Mouse (Mus musculus): ENCODE results near the gene Gstt3. TPM values are rescaled to one million over a fixed set of nuclear protein-coding genes. Genes with fewer than 3 reads are reported as not detected.
A peak's percentile ranks its signal among the peaks of the same experiment; 100 is the strongest.

Gene Gstt3
- polyA plus RNA-seq, 1 experiment from 2014 or later, result 9.2 TPM

DNA sequence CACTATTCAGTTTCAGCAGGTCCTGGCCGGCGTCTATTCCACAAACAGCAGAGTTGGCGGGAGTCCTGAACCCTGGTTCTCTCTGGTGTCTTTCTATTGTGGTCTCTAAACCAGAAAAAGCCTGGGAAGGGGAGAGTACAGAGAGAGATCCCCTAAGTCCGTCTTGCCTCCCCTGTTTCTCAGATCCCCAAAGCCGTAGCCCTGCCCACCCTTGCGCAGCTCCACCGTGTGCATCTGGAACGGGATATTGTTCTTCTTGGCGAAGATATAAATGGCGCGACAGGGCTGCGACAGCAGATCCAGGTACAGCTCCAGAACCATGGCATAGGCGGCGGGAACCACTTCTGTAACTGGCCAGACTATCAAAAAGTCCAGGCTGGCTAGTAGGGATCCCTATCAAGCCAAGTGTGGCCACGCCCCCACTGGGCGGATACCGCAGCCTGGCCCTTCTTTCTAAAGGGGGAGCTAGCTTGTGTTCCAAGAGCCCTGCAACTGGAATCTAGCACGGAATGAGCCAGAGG lies 17.0 kb upstream of the Gstt3 start, which contains the start of gene Gstt1:
Gene Gstt1, minus strand, starts transcription at position 409 of the 521 bp plus-strand sequence.
- Histone ChIP-seq H3K27me3 (peaks cover 12% of the 10 kb centered on the region), H3K9me3 (no peaks in the 10 kb centered on the region), H3K4me3 (replicated peaks) (peak within 1 kb of the TSS; percentile 44), H3K9ac (replicated peaks) (peak within 1 kb of the TSS; percentile 56), H3K27ac (no peak within 1 kb of the TSS), H3K4me1 (replicated peaks) (peaks cover 19% of the 10 kb centered on the region), H3K4me2 (peak within 1 kb of the TSS; percentile 70), H3K36me3 (no peaks in the 10 kb centered on the region)
- no peak for ATAC-seq (ENCODE audit: insufficient number of reproducible peaks, insufficient read depth, low FRiP score, low TSS enrichment, low read depth)
- 3% methylated on average over 18 of the region's 18 CpGs for WGBS

DNA sequence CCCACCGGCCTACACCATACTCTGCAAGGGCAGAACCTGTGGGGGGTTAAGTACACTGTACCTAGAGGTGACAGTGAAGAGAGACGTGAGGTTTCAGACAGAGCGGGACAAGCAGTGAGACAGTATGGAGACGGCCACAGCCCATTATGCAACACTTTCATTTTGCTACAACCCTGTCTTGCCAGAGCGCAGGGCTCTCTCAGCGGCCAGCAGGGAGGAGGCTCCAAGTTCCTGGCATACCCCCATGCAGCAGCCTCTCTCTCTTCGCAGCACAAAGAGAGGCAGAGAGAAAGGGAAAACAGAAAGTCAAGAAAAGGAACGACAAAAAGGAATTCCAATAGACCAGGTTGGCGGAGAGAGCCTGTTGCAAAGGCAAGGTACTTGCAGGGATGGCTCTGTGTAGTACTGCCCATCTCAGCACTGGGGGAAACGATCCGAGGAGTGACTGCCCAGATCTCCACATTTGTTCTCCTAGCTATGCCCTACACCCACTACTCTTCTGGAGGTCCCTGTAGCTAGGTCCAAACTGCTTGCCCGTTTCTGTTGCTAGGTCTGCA lies 16.5 kb upstream of the Gstt3 start:
- Histone ChIP-seq H3K36me3 (no peaks in the 10 kb centered on the region), H3K27ac (no peak overlapping the region), H3K27me3 (peaks cover 12% of the 10 kb centered on the region), H3K4me1 (replicated peaks) (peaks cover 19% of the 10 kb centered on the region), H3K9me3 (no peaks in the 10 kb centered on the region), H3K4me2 (peak overlapping the region; percentile 70), H3K4me3 (replicated peaks) (peak overlapping the region; percentile 44), H3K9ac (replicated peaks) (peak overlapping the region; percentile 56)
- 2% methylated on average over 12 of the region's 12 CpGs for WGBS
- no peak for ATAC-seq (ENCODE audit: insufficient number of reproducible peaks, insufficient read depth, low FRiP score, low TSS enrichment, low read depth)

DNA sequence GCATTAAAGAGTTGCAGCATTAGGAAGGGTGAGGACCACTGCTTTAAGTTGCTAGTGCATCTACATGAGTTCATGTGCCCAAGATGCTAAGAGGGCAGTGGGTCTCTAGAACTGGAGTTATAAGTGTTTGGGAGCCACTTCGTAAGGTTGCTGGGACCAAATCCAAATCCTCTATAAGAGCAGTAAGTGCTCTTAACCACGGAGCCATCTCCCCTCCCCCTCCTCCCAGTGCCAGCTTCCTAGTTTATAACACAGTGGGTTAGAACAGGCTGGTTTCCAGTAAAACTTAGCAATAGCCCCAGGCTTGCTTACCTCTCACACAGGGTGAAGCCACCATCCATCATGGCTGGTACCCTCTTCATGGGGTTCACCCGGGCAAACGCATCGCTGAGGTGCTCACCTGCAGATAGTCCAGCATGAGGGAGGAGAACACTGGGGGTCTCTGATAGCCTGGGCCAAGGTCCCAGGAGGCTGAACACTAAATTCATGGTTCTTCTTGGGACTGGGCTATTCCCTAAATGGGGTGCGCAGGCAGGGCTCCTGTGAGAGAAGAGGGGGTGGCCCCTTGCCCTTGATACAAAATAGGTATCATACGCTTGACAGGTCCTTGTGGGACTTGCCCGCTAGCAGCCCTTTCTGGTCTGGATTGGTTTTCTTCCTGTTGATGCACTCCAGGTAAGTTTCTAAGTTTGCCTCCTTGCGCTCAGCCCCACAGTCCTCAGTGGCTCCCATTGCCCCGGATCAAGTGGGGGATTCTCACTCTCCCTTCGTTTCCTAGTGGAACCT lies 15.7 kb upstream of the Gstt3 start:
- 41% methylated on average over 11 of the region's 11 CpGs for WGBS

DNA sequence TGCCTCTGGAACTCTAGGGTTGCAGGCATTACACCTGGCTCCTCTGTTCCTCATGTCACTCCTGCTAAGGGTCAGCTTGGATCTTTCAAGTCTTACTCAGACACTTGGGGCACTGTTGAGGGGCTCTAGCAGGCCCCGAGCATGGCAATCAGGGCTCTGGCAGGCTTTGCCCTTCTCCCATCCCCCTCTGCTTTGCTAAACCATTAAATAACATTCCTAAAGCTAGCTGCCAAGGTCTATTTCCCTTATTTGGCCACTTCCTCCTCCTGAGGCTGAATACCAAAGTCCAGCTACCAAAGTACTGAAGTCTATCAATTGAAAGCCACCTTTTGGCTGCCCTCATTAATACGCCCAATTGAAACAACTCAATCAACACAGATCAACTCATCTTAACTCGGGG lies 13.7 kb upstream of the Gstt3 start:
- H3K27me3 ChIP-seq, result peaks cover 10% of the 10 kb centered on the region
- H3K4me3 ChIP-seq (replicated peaks), result no peak overlapping the region
- peaks cover 19% of the 10 kb centered on the region for H3K4me1 ChIP-seq (replicated peaks)
- H3K36me3 ChIP-seq, result no peaks in the 10 kb centered on the region
- H3K4me2 ChIP-seq, result no peak overlapping the region
- no peaks in the 10 kb centered on the region for H3K9me3 ChIP-seq
- H3K27ac ChIP-seq, result no peak overlapping the region
- no peak overlapping the region for H3K9ac ChIP-seq (replicated peaks)
- ATAC-seq (ENCODE audit: insufficient number of reproducible peaks, insufficient read depth, low FRiP score, low TSS enrichment, low read depth), result no peak
- WGBS, result 30% methylated on average over 3 of the region's 3 CpGs

More for the DNA sequence above, 15.7 kb upstream of the Gstt3 start:
- H3K9ac ChIP-seq (replicated peaks), result peak overlapping the region; percentile 56
- no peaks in the 10 kb centered on the region for H3K36me3 ChIP-seq
- no peak overlapping the region for H3K27ac ChIP-seq
- peak overlapping the region; percentile 70 for H3K4me2 ChIP-seq
- H3K9me3 ChIP-seq, result no peaks in the 10 kb centered on the region
- peaks cover 12% of the 10 kb centered on the region for H3K27me3 ChIP-seq
- ATAC-seq (ENCODE audit: insufficient number of reproducible peaks, insufficient read depth, low FRiP score, low TSS enrichment, low read depth), result no peak
- peak overlapping the region; percentile 44 for H3K4me3 ChIP-seq (replicated peaks)
- peaks cover 19% of the 10 kb centered on the region for H3K4me1 ChIP-seq (replicated peaks)

DNA sequence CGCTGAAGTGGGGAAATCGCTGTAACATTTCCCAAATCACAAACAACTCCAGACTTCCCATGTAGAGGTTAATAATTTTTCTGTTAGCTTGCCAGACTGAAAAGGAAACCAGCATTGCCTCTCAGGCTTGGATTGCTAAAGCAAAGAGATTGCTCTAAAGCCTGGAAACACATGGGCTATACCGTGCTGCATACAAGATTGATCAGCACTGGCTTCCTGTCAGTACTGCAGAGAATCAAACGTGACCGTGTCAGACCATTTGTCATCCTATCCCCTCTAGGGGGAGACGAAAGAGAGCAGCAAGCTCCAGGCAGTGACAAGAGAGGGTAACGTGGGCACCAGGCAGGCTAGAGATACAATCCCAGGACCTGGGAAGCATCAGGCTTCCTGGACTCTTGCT lies 9.6 kb upstream of the Gstt3 start:
- 20% methylated on average over 7 of the region's 7 CpGs for WGBS
- no peaks in the 10 kb centered on the region for H3K9me3 ChIP-seq
- H3K9ac ChIP-seq (replicated peaks), result no peak overlapping the region
- no peak overlapping the region for H3K27ac ChIP-seq
- no peak overlapping the region for H3K4me3 ChIP-seq (replicated peaks)
- no peak overlapping the region for H3K4me2 ChIP-seq
- ATAC-seq (ENCODE audit: insufficient number of reproducible peaks, insufficient read depth, low FRiP score, low TSS enrichment, low read depth), result no peak
- H3K36me3 ChIP-seq, result no peaks in the 10 kb centered on the region
- H3K27me3 ChIP-seq, result no peaks in the 10 kb centered on the region
- H3K4me1 ChIP-seq (replicated peaks), result peaks cover 11% of the 10 kb centered on the region

DNA sequence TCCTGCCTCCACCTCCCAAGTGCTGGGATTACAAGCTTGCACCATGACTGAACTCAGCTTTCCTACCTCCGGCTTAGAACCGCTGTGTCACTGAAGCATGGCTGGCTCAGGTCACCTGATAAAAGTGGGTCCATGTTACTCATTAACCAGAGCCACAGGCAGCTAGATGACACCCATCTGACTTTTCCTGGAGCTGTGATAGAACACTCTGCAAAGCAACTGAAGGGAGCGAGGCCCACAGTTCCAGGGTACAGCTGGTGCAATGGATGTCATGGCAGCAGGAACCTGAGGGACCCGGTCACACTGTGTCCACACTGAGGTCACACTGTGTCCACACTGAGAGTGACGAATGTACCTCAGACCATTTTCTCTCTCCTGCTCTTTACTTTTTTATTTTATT lies 8.6 kb upstream of the Gstt3 start:
- H3K4me3 ChIP-seq (replicated peaks), result no peak overlapping the region
- WGBS, result 88% methylated on average over 5 of the region's 5 CpGs
- no peaks in the 10 kb centered on the region for H3K9me3 ChIP-seq
- H3K27me3 ChIP-seq, result no peaks in the 10 kb centered on the region
- no peak overlapping the region for H3K9ac ChIP-seq (replicated peaks)
- peaks cover 6% of the 10 kb centered on the region for H3K4me1 ChIP-seq (replicated peaks)
- H3K36me3 ChIP-seq, result no peaks in the 10 kb centered on the region
- no peak overlapping the region for H3K4me2 ChIP-seq
- H3K27ac ChIP-seq, result no peak overlapping the region
- ATAC-seq (ENCODE audit: insufficient number of reproducible peaks, insufficient read depth, low FRiP score, low TSS enrichment, low read depth), result no peak

DNA sequence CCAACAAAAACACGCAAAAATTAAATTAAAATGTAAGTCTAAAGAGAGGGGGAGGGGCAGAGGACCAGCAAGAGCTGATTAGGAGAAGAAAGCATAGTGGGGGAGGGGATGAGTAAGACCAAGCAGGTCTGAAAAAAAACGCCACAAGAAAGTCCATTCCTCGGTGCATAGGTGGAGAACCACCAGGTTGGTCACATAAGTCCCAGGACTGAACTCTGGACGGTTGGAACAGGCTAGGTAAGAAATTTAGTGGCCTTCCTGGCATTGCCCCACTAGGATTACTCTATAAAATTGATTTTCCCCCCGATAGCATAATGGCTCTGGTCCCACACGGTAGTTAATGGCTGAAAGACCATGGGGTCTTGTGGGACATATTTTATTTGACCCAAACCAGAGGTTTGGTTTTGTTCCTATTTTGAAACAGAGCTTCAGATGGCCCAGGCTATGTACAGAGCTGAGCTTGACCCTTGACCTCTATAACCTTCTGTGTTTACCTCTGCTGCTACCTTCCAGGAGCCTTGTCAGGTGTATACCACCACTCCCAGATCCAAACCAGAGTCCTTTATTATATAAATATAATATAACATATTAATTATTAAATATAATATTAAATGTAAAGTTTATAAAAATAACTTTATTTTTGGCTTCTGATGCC lies 8.0 kb upstream of the Gstt3 start:
- Histone ChIP-seq H3K9me3 (no peaks in the 10 kb centered on the region), H3K4me3 (replicated peaks) (no peak overlapping the region), H3K9ac (replicated peaks) (no peak overlapping the region), H3K4me1 (replicated peaks) (no peaks in the 10 kb centered on the region; the same call in 1 of the 2 replicates), H3K27ac (no peak overlapping the region), H3K36me3 (no peaks in the 10 kb centered on the region), H3K27me3 (no peaks in the 10 kb centered on the region), H3K4me2 (no peak overlapping the region)
- no peak for ATAC-seq (ENCODE audit: insufficient number of reproducible peaks, insufficient read depth, low FRiP score, low TSS enrichment, low read depth)
- 77% methylated on average over 6 of the region's 6 CpGs for WGBS

DNA sequence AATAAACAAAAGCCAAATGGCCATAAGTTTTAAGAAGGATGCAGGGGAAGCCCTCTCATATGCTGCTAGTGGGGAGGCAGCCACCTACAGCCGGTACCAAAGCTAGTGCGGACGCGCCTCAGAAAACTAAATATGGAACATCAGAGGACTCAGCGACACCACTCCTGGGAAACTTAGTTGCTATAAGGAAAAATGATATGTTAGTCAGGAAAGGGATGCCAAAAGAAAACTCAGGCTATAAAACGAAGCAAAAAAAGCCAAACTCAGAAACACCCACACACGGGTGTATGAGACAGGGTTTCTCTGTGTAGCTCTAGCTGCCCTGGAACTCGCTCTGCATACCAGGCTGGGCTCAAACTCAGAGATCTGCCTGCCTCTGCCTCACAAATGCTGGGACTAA lies 7.1 kb upstream of the Gstt3 start:
- ATAC-seq (ENCODE audit: insufficient number of reproducible peaks, insufficient read depth, low FRiP score, low TSS enrichment, low read depth), result no peak
- Histone ChIP-seq H3K27ac (no peak overlapping the region), H3K9ac (replicated peaks) (no peak overlapping the region), H3K4me2 (no peak overlapping the region), H3K9me3 (no peaks in the 10 kb centered on the region), H3K4me1 (replicated peaks) (no peaks in the 10 kb centered on the region; the same call in 1 of the 2 replicates), H3K4me3 (replicated peaks) (no peak overlapping the region), H3K27me3 (no peaks in the 10 kb centered on the region), H3K36me3 (no peaks in the 10 kb centered on the region)
- WGBS, result 91% methylated on average over 8 of the region's 8 CpGs

DNA sequence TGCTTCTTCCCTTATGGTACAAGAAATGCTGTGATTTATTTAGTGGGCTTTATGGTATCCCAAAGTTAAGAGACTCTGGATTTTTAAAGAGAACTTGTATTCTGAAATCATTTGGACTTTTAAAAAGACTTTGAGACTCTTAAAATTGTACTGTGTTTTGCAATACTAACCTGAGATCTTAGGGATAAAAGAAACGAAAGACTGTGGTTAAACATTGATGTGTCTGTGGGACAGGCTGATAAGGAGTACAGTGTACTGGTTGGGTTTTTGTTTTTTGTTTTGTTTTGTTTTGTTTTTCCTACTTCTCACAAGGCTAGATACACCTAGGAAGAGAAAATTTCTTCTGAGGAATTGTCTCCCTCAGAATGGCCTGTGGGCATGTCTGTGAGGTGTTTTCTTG lies 4.2 kb upstream of the Gstt3 start:
- H3K27me3 ChIP-seq, result no peaks in the 10 kb centered on the region
- whole genome bisulfite sequencing, result 76% methylated on average over 1 of the region's 1 CpGs
- H3K9ac ChIP-seq (replicated peaks), result no peak overlapping the region
- H3K36me3 ChIP-seq, result no peaks in the 10 kb centered on the region
- no peaks in the 10 kb centered on the region for H3K4me1 ChIP-seq (replicated peaks)
- H3K4me2 ChIP-seq, result no peak overlapping the region
- no peak for ATAC-seq (ENCODE audit: insufficient number of reproducible peaks, insufficient read depth, low FRiP score, low TSS enrichment, low read depth)
- H3K27ac ChIP-seq, result no peak overlapping the region
- H3K4me3 ChIP-seq (replicated peaks), result no peak overlapping the region
- no peaks in the 10 kb centered on the region for H3K9me3 ChIP-seq

DNA sequence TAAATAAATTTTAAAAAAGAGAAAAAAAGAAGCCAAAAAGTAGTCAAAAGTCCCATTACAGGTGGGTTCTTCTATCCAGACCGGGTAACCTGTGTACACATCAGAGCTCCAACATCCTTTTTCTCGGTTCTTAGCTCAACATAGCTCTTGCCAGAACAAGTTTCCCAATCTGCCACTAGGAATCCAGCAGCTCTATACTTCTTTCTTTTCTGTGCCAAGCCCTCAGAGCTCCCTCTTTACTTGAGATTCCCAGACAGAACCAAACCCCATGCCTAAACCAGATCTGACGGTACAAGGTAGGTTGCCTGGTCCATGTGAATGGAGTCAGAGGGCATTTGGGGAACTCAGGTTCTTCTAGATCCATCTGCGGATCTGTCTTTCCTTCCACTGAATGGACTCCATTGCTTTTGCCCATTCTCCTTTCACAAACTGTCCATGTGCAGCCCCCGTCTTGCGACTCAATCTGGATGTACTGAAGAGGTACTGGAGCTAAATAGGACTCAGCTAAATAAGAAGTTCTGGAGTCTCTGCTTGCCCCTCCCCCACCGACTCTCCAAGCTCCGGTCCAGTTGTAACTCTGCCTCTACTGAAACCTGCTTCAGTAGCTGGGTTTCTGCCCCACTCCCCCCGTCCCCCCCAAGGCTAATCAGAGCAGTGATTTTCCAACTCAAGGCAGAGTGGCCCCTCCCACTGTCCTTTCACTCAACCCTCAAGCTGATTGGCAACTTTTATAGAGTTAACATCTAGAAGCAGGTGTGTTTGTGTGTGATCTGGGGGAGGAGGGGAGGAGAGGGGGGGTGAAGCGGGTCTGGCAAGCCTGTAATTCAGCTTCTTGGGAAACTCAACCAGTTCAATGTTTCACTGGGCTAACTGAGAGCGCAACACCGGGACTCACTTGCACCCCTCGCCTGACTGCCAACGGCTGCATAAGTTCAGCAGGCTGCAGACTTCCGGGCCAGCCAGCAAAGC lies 1.7 kb downstream of the Gstt3 start:
- Histone ChIP-seq H3K9ac (replicated peaks) (no peak overlapping the region), H3K4me2 (peak overlapping the region; percentile 80)

More for the DNA sequence above, 1.7 kb downstream of the Gstt3 start:
- H3K4me1 ChIP-seq (replicated peaks), result peaks cover 11% of the 10 kb centered on the region
- peaks cover 19% of the 10 kb centered on the region; the same call in 1 of the 2 replicates for H3K27me3 ChIP-seq
- H3K36me3 ChIP-seq, result no peaks in the 10 kb centered on the region
- ATAC-seq (ENCODE audit: insufficient number of reproducible peaks, insufficient read depth, low FRiP score, low TSS enrichment, low read depth), result no peak; the same call in 1 of the 2 replicates
- H3K4me3 ChIP-seq (replicated peaks), result peak overlapping the region; percentile 48
- no peaks in the 10 kb centered on the region for H3K9me3 ChIP-seq
- 32% methylated on average over 15 of the region's 15 CpGs for WGBS
- H3K27ac ChIP-seq, result no peak overlapping the region

Measured in limb, embryonic 12.5 days (tissue).